Mouse (Mus musculus): ENCODE data around the gene 9130019O22Rik.

DNA sequence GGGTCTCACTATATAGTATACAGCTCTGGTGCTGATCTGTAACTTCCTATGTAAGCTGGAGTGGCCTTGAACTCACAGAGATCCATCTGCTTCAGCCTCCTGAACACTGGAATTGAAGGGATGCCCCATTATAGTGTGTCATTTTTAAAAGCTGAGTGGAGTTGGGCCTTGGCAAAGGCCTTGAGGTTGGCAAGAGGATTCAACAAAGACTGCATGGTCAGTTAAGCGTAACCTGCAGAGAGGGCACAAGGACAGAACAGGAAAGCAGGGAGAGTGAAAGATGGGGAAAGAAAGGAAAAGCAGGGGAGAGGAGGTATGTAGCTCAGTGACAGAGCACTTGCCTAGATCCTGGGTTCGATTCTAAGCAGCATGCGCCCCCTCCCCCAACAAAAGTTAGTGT is 38.3 kb upstream of the 9130019O22Rik start:
- no peak for TF ChIP-seq CTCF (IDR thresholded peaks at IDR 0.05; ENCODE audit: control insufficient read depth, insufficient read depth, low read length)
- no peak for TF ChIP-seq POLR2A (IDR thresholded peaks at IDR 0.05; ENCODE audit: borderline replicate concordance, control insufficient read depth, low read depth, low read length)
